Mouse (Mus musculus) heart, postnatal 36 days (tissue): Measurements from ENCODE around the gene Gm10775. TPM values are rescaled to one million over a fixed set of nuclear protein-coding genes. Genes with fewer than 3 reads are reported as not detected.

Experiments used
- DNase-seq, 2 experiments: peaks; one replicate each; pipeline ENCODE4 v3.0.0; 2021 to 2022
- intact Hi-C: fragments of 180-260 bp; cut with DNase I; formaldehyde crosslinking; loops from one replicate; pipeline ENCODE4 v1.15.1; 2025
- total RNA-seq, 2 experiments: library from RNA; stranded (reverse); gene quantifications; 2 replicates each; pipeline ENCODE4 v1.2.3; 2021

The Gm10775 gene
- not detected for total RNA-seq

- DNase-seq = no peak
- intact Hi-C loops = no loop called here
These were observed at the start of gene Gm10775 for GRCm38 (mm10) chr13:65259239-65259638. TSS of gene Gm10775 (plus strand) at chr13:65259539.

DNA sequence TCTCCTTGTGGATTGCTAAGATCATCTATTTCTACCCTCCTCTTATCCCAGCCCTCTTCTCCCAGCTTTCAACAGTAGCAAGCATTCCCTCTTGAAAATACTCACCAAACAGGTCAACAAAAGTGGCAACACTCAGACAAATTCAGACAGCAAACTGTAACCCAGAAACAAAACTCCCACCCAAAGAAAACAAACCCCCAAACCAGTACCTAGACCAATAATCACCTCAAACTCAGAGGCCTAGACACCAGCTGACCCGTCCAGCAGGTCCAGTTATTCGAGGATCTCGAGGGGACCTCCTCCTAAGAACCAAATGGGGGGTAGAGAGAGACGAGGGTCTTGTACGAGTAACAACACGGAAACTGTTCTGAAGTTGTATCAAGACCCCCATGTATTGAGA lies 33.4 kb upstream of the Gm10775 start:
- intact Hi-C loops = no loop called here
- no peak for DNase-seq

- DNase-seq = no peak
- intact Hi-C loops = no loop called here
These were observed 32.7 kb upstream of the Gm10775 start for GRCm38 (mm10) chr13:65226657-65227056.

DNA sequence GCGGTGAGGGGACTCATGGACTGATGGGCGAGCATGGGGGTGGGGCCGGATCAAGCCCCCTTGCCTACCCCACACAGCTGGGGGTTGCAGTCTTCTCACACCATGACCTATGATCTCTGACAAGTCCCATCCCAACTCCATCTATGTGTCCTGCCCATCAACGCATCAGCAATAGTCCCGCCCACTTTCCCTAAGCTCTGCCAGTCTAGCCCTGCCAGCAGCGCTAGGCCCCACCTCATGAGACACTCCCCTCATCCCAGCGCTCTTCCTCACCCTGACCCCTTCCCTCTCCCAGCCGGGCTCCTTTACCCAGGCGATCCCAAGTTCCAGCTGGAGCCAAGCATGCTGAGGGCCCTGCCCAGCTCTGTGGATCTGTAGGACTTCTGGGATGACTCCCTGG lies 22.1 kb upstream of the Gm10775 start:
- DNase-seq = no peak
- intact Hi-C loops = no loop called here

DNA sequence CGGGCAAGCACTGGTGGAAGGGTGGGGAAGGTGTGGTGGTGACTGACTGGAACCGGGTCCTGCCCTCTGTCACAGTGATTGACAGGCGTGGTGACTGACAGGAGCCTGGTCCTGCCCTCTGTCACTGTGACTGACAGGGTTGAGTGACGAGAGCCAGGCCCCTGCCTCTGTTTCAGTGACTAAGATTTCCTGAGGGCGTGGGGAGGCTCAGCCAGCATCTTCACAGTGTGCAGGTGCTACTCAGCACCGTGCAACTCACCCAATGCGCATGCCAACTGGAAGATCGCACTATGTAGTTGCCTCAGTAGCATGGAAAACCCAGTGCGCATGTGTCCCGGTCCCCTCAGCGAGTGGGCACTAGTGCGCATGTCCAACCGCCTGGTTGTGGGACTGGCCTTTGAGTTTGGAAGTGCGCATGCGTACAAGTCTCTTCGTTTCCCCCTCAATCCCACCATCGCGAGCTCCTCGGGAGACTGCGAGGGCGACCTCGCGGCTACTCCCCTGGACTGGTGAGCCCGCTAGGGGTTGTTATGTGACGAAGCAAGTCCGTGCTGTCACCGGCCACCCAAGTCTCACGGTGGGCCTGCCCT lies 18.7 kb upstream of the Gm10775 start:
- DNase-seq = peak in 1 of 2 experiments; percentile 94
- intact Hi-C loops = loop anchor here (1.0 to 10.0 kb wide), 3 partner anchors 38 to 796 kb away; partner anchors contain the start of genes Mfsd14b and Zfp369

- intact Hi-C loops = loop anchor here (1.0 to 10.0 kb wide), 3 partner anchors 37 to 796 kb away; partner anchors contain the start of genes Mfsd14b and Zfp369
These were observed 18.2 kb upstream of the Gm10775 start for GRCm38 (mm10) chr13:65241099-65241626.

GRCm38 (mm10) chr13:65241627-65242318 lies 17.6 kb upstream of the Gm10775 start:
- DNase-seq = no peak
- intact Hi-C loops = loop anchor here (1.0 to 10.0 kb wide), 3 partner anchors 37 to 797 kb away; partner anchors contain the start of genes Mfsd14b and Zfp369

More at GRCm38 (mm10) chr13:65241099-65241626, 18.2 kb upstream of the Gm10775 start:
- DNase-seq = peak; percentile 96 to 97

GRCm38 (mm10) chr13:65242319-65242787 lies 17.0 kb upstream of the Gm10775 start:
- no peak for DNase-seq
- intact Hi-C loops = loop anchor here (5.0 to 10.0 kb wide), 2 partner anchors 130 to 798 kb away; partner anchors contain the start of gene Mfsd14b

DNA sequence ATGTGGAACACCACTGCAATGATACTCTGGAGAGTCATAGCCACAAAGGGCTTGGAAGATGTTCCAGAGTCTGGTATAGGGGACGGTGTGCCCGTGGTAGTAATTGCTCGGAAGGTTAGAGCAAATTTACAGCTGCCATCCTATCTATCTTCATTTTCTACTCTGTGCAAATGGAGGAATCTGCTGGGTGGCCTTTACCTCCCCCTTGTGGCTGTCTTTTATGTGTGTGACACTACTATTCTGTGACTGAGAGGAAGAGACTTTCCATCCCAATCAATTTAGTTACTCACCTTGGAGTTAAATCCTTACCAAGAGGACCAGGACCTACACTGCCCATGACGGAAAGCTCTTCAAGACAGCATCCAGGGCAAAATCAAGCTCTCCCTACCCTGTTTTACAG lies 16.1 kb upstream of the Gm10775 start:
- no peak for DNase-seq
- intact Hi-C loops = loop anchor here (5.0 to 10.0 kb wide), 2 partner anchors 131 to 798 kb away; partner anchors contain the start of gene Mfsd14b

GRCm38 (mm10) chr13:65258175-65258954 lies 974 bp upstream of the Gm10775 start:
- intact Hi-C loops = no loop called here

GRCm38 (mm10) chr13:65262086-65262485 lies 2.7 kb downstream of the Gm10775 start:
- intact Hi-C loops = no loop called here
- DNase-seq = no peak

More at GRCm38 (mm10) chr13:65258175-65258954, 974 bp upstream of the Gm10775 start:
- DNase-seq = no peak

GRCm38 (mm10) chr13:65277994-65278382 lies 18.6 kb downstream of the Gm10775 start:
- no peak for DNase-seq
- intact Hi-C loops = loop anchor here (1.0 to 10.0 kb wide), 2 partner anchors 37 to 163 kb away; partner anchors contain the start of gene Mfsd14b

DNA sequence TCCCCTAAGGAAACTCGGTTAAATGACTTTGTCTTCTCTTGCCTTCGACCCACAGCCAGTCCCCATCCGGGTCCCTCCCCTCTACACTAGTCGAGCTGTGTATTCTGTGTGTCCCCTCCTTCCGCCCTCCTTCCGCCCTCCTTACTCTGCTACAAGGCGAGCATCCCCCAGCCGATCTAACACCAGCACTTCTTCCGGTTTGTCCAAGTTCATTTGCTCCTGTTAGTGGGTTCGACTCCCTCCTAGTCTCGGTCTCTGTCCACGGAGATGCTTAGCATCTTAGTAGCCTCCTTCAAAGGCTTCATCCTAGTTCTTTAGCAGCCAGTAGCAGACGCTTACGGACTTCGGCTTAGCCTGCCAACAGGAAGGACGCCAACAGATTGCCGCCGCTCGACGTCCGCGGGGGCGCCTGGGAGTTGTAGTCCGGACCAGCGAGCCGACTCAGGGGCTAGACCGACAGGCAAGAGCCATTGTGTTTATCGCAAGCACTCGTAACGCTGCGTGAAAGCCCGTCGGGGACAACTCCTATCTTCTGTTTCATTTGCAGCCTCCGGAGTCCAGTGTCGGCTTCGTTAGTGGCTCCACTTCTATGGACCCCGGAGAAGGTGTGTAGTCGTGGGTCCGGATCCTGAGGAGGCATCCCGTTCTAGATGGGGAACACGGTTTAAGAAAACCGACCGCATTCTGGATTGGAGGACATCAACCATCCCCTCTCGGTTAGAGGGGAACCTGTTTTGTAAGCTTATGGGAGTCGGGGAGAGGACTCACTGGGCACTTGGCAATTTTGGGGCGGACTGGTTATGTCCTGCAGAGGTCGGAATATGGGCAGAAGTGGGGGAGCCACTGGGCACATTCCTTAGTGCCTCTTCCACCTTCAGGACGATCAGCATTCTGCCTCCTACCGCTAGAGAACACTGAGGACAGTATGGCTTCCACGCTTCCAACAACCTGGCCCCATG lies 19.3 kb downstream of the Gm10775 start, which contains the start of gene Zfp369:
Zfp369 (plus strand) TSS at position 432 of the 959 bp plus-strand sequence.
- intact Hi-C loops = loop anchor here (1.0 to 10.0 kb wide), 2 partner anchors 37 to 164 kb away; partner anchors contain the start of gene Mfsd14b
- DNase-seq = peak; percentile 95

DNA sequence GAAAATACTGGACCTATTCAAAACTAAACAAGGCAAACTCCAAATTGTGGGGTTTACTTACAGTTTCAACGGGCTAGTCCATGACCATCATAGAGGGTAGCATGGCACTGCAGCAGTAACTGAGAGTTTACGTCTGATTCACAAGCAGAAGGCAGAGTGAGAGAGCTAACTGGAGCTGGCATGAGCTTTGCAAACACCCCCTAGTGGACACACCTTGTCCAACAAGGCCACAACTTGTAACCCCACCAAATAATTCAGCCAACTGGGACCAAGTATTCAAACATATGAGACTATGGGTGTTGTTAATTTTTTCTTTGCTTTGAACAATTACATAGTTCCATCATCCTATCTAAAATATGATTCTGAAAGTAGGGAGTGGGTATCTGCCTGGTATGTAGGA lies 27.4 kb downstream of the Gm10775 start:
- no peak for DNase-seq
- intact Hi-C loops = loop anchor here (1.0 kb wide), 1 partner anchor 17 kb away; no protein-coding TSS in a partner anchor

GRCm38 (mm10) chr13:65296354-65296753 lies 37.0 kb downstream of the Gm10775 start:
- DNase-seq = no peak
- intact Hi-C loops = no loop called here
